Mouse (Mus musculus) spleen, adult 12 weeks (tissue): Measurements from ENCODE around the gene Stxbp2.
A peak's percentile ranks its signal among the peaks of the same experiment; 100 is the strongest.

Experiments
- DNase-seq: peaks from one replicate; pipeline ENCODE4 v3.0.0; 2022; ENCODE audit warnings: low spot score

Gene Stxbp2

GRCm38 (mm10) chr8:3645804-3646203, 15.0 kb downstream of the Stxbp2 start:
- peak; percentile 54 for DNase-seq

GRCm38 (mm10) chr8:3646824-3647531, 16.2 kb downstream of the Stxbp2 start:
- no peak for DNase-seq

- DNase-seq, result no peak
Measured at GRCm38 (mm10) chr8:3647561-3647960, 16.8 kb downstream of the Stxbp2 start.

GRCm38 (mm10) chr8:3648268-3648667, 17.5 kb downstream of the Stxbp2 start:
- DNase-seq, result no peak

GRCm38 (mm10) chr8:3648990-3649389, 18.2 kb downstream of the Stxbp2 start:
- no peak for DNase-seq

GRCm38 (mm10) chr8:3652845-3653244, 22.1 kb downstream of the Stxbp2 start:
- DNase-seq, result no peak

DNA sequence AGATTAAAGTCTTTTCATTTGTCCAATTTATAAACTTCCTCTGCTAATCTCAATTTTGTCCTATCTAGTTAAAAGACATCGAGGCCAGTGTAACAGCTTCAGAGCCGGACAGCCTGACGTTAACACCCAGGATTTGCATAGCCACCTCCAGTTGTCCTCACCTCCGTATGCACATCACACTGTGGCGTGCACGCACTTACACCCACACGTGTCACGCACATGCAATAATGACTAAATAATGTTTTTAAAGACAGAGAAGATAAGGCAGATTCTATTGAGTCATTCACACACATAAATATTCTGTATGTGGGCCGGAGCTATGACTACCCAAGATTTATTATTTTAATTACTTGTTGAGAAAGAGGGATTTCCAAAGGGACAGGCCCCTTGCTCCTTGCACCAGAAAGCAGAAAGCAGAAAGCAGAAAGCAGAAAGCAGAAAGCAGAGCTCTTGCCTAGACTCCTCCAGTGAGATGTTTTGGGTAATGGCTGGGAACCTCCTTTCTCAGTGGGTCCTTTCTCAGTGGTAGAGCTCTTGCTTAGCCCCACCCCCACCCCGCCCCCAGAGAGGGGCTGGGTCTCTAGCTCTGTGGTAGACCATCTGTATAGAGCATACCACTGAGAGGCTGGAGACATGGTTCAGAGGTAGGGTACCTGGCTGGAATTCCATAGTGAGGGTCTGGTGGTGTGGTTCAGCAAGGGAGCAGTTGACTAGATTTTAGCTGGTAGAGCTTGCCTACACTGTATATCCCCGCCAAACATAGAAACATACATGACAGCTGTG, 24.2 kb downstream of the Stxbp2 start:
- no peak for DNase-seq

DNA sequence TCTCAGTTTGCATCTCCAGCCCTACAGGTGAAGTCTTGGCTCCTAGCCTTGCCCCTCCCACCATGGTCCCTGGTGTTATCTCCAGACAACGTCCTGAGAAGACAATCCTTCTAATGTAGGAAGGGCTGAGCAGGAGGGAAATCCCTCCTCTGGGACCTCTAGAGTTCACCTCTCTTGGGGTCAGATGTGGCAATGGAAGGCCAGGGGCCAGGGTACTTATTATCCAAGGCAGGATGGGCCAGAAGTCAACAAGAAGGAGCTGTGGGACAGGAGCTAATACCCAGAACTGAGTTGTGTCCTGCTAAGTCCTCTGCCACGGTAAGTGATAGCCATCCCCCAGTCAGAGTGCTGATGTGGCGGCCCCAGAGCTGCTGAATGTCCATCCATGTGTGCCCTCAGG, 24.8 kb downstream of the Stxbp2 start, which contains the start of gene Retn:
Gene Retn (plus strand): TSS at position 245 of the 400 bp plus-strand sequence.
- DNase-seq, result no peak

- no peak for DNase-seq
Measured at GRCm38 (mm10) chr8:3656725-3657381, 26.1 kb downstream of the Stxbp2 start.

DNA sequence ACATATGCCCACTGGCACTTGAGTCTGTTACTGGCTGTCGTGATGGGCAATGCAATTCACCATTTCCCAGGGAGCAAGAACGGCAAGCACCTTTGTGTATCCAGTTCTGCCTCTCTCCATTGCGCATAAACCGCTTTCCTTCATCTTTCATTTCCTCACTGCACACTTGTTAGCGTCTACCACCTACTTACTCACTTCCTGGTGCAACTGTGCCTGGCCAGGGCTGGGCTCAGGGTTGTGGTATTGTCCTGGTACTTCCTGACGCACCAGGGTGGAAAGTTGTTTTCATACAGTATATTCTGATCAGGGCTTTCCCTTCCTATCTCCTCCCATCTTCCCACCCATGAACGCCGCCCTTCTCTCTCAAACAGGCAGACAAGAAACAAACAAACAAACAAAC, 30.1 kb downstream of the Stxbp2 start:
- no peak for DNase-seq

DNA sequence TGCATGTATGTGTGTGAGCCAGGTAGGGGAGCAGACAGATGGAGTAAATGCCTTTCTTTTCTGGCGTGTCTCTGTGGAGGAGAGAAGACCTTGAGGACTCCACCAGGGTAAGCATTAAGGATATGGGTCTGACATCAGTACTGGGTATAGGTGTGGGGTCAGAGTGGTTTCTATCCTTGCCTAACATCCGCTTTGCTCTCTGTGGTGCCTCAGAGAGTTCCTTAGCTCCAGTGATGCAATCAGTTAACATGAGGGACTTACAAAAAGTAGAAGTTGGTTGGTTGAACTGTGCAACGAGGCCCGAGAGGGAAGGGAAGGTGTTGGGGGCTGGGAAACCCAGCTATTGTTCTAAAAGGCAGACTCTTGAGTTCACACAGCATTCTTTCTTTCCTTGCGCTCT, 33.6 kb downstream of the Stxbp2 start:
- DNase-seq, result no peak

GRCm38 (mm10) chr8:3665507-3665906, 34.8 kb downstream of the Stxbp2 start, which contains the start of gene Mcemp1:
Gene Mcemp1 (plus strand): TSS chr8:3665754.
- no peak for DNase-seq

DNA sequence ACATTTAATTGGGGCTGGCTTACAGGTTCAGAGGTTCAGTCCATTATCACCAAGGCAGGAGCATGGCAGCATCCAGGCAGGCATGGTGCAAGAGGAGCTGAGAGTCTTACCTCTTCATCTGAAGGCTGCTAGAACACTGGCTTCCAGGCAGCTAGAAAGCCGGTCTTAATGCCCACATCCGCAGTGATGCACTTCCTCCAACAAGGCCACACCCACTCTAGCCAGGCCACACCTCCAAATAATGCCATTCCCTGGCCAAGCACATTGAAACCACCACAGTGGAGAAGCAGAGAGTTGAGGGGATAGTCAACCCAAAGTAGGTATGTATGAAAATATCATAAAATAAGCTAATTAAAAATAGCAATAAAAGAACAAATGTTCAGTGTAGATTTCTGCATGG, 39.6 kb downstream of the Stxbp2 start:
- DNase-seq, result no peak

DNA sequence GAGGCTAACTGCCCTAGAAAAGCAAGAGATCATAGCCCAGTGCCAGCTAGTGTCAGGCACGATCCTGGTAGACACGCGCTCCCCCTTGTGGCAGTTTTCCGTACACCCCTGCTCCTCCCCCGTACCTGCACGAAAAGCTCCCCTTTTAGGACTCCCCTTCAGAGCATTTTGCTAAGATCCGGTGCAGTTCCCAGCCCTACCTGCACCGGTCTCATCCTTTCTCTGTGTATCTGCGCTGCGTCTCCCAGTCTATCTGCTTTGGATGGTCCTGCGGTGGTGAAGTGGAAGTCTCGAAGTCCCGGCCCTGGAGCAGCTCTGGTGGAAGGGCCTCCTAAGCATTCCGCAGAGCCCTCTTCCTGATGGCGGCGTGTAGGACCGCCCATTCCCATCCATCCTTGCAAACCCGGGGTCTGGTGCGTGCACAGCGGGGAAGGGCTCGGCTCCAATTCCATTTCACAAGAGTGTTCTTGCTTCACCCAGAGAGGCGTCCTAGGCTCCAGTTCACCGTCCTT, 41.3 kb downstream of the Stxbp2 start, which contains the start of gene Fcor:
Gene Fcor (minus strand): TSS at position 383 of the 512 bp plus-strand sequence.
- peak; percentile 64 for DNase-seq

GRCm38 (mm10) chr8:3674671-3675070, 43.9 kb downstream of the Stxbp2 start:
- DNase-seq, result no peak

GRCm38 (mm10) chr8:3676131-3676992, 45.6 kb downstream of the Stxbp2 start, which contains the start of gene Trappc5:
Gene Trappc5 (plus strand): TSS chr8:3676299.
- DNase-seq, result peak; percentile 90

- DNase-seq, result no peak
Measured at GRCm38 (mm10) chr8:3676993-3677579, 46.3 kb downstream of the Stxbp2 start.

DNA sequence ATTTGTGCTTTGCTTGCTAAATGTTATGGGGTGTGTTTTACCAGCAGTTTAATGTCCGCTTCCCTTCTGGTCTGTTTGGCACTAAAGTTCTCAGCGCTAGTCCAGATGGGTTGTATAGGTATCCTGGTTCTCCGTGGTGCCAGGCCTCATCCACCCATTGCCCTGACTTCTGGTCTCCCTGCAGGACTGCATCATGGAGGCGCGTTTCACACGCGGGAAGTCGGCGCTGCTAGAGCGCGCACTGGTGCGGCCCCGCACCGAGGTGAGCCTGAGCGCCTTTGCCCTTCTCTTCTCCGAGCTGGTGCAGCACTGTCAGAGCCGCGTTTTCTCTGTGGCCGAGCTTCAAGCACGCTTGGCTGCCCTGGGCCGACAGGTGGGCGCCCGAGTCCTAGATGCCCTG, 48.1 kb downstream of the Stxbp2 start:
- DNase-seq, result no peak

DNA sequence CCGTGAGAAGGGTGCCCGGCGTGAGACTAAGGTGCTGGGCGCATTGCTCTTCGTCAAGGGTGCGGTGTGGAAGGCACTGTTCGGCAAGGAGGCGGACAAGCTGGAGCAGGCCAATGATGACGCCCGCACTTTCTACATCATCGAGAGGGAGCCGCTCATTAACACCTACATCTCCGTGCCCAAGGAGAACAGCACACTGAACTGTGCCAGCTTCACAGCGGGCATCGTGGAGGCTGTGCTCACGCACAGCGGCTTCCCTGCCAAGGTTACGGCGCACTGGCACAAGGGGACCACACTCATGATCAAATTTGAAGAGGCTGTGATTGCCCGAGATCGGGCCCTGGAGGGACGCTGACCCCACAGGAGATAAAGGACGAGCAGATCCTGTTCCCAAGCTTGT, 48.5 kb downstream of the Stxbp2 start:
- DNase-seq, result no peak

GRCm38 (mm10) chr8:3679656-3680055, 48.9 kb downstream of the Stxbp2 start:
- DNase-seq, result no peak

GRCm38 (mm10) chr8:3682435-3682834, 51.7 kb downstream of the Stxbp2 start:
- DNase-seq, result no peak
